Mouse (Mus musculus): ENCODE results near the gene Rasd2.

GRCm38 (mm10) chr8:75202913-75203312 lies 10.8 kb upstream of the Rasd2 start:
- TF ChIP-seq POLR2A (IDR thresholded peaks at IDR 0.05; ENCODE audit: borderline replicate concordance, extremely low read depth, insufficient read depth, insufficient read length, poor library complexity, severe bottlenecking) (no peak), CTCF (IDR thresholded peaks at IDR 0.05; ENCODE audit: borderline replicate concordance, extremely low read depth, insufficient read depth, insufficient read length) (no peak)
